Mouse (Mus musculus) right cerebral cortex, postnatal 36 days (tissue): Measurements from ENCODE around the gene Rnf41.

Experiments
- DNase-seq, 2 experiments: peaks; one replicate each; pipeline ENCODE4 v3.0.0; 2022; ENCODE audit warnings: low spot score in 2 of 2, mixed read lengths in 1 of 2

Gene Rnf41

DNA sequence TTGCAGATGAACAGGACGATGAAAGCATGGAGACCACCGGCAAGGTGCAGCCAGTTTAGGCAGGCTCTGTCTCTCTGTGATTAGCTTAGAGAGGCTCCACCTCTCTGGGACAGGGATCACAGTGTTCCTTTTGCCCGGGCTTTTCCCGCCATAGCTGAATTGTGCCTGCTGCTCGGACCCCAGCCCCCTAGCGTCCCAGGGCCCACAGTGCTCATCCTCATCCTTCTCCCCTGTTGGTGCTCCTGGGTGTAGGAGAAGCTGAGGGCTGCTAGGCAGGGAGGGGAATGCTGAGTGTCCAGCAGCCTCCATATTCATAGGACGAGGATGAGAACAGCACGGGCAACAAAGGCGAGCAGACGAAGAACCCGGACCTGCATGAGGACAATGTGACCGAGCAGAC is 62.9 kb downstream of the Rnf41 start:
- DNase-seq: no peak

DNA sequence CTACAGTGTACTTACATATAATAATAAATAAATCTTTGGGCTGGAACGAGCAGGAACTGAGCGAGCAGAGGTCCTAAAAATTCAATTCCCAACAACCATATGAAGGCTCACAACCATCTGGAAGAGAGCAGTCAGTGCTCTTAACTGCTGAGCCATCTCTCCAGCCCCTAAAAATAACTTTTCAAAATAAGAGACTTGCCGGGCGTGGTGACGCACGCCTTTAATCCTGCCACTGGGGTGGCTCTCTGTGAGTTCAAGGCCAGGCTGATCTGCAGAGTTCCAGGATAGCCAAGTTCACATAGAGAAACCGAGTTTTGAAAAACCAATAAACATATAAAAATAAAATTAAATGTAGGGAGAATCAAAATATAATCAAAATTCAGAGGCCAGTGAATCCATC is 74.9 kb downstream of the Rnf41 start:
- DNase-seq: no peak

DNA sequence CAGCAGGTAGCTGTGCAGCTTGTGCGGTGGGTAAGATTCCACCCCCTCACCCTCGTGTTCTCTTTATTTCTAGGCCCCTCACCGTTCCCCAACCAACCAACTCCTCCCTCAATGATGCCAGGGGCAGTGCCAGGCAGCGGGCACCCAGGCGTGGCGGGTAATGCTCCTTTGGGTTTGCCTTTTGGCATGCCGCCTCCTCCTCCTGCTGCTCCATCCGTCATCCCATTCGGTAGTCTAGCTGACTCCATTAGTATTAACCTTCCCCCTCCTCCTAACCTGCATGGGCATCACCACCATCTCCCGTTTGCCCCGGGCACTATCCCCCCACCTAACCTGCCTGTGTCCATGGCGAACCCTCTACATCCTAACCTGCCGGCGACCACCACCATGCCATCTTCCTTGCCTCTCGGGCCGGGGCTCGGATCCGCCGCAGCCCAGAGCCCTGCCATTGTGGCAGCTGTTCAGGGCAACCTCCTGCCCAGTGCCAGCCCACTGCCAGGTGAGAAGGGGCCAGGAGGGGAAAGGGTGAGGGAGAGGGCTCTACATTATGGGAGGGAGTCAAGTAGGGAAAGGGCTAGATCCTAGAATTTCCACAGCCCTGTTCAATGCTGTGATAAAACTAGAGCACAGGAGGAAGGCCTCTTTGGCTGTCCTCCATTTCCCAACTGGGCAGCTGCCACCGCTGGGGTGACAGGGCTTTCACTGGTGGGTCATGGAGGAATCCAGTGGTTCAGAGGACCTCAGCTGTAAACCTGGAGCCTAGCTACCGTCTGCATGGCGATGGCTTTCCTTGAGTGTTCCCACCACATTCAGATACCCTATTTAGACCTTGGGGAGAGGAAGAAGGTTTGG is 76.6 kb downstream of the Rnf41 start:
- no peak for DNase-seq

DNA sequence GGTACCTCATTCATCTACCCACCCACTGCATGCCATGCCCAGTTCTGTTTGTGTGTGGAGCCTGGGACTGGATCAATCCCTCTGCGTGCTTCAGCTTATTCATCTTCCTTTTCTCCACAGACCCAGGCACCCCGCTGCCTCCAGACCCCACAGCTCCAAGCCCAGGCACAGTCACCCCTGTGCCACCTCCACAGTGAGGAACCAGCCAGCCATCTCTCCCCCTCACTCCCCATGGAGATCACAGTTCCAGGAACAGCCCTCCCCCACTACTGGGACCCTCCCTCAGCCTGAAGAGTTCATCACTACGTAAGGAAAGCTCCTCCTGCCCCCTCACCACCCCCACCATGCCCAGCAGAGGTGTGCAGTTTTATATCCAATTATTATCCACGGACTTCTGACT is 77.3 kb downstream of the Rnf41 start:
- no peak for DNase-seq

DNA sequence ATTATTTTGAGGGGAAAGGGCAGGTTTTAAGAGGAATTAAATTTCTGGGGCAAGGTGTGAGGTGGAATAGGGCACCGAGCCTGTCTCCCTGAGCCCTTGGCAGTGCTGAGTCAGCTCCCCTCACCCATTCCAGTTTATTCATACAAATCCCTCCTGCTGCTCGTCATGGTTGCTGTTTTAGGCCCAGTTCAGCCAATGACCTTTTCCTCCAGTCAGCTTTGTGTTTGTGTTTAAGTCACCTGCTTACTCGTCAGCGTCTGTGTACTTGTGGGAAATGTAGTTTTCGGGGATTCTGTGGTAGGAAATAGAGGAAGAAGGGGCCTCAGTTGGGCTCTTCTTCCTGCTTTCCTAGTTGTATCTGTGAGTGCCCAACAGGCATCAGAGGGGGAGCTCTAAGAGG is 77.9 kb downstream of the Rnf41 start:
- no peak for DNase-seq

DNA sequence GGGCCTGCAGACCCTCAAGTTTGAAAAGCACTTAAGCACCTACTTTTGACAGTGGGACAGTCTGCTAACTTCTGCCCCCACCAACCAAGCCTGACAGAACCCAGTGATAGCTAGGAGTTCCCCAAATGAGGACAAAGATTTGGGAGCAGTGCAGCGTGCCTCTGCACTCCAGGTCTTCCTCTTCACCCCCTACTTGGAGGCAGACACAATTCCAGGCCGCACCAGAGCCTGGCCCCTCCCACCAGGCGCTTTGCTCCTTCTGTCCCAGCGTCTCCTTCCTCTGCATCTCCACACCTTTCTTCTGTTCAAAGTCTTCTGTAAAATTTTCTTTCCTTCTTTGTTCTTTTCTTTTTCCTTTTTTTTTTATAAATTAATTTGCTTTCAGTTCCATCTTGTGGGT is 78.3 kb downstream of the Rnf41 start:
- DNase-seq: no peak

DNA sequence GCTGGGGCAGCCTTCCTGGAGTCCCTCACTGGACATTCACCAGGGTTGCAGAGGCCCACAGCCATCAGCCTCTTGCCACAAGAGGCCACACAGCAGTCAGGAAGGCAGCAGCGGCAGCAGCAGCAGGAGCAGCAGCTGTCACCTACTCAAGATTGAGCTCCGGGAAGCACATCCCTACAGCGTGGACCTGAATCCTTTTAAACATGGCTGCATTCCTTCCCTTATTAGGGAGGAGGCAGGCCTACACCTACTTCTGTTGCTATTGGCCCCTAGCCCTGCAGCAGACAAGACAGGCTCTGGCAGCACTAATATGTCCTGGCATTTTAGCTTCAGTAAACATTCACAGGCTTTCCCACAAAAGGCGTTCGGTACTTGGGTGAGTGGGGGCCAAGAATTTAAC is 78.8 kb downstream of the Rnf41 start:
- no peak for DNase-seq

DNA sequence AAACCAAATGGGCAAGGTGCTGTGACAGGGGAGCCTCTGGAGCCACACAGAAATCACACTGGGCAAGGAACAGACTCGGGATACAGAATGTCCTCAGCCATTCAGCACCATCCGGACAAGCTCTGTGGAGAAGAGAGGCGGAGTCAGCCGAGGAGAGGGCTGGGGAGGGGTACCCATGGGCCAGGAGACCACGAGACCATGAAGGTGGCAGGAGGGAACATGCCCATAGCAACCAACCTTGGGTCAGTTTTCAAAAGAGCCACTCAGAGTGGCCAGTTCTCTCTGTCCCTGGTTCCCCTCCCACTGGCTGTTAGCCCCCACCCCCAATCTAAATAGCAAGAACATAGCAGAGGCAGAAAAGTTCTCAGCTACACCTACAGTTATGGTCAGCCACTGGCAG is 79.5 kb downstream of the Rnf41 start:
- DNase-seq: no peak
